Mouse (Mus musculus) midbrain, postnatal 0 days (tissue): ENCODE measurements around the gene Agbl1. TPM values are rescaled to one million over a fixed set of nuclear protein-coding genes. Genes with fewer than 3 reads are reported as not detected.
A peak's percentile ranks its signal among the peaks of the same experiment; 100 is the strongest.

ENCODE experiments used
- ATAC-seq: fragments of 200-750 bp; cut with Nextera tagmentation; 2 replicates; pipeline ENCODE4 v1.8.0; 2017; ENCODE audit warnings: moderate number of reproducible peaks, mild to moderate bottlenecking, moderate TSS enrichment, moderate library complexity; ENCODE audit not compliant: low FRiP score
- DNase-seq: peaks from one replicate; pipeline ENCODE4 v3.0.0-alpha.2; 2015; ENCODE audit warnings: low spot score
- H3K27ac ChIP-seq: fragments of 300-500 bp; sonication (generic); 2 replicates; pipeline ENCODE4 v1.5.1; 2014; ENCODE audit warnings: low read depth, mild to moderate bottlenecking, low read length, mixed read lengths
- H3K27me3 ChIP-seq: fragments of 300-500 bp; sonication (generic); 2 replicates; pipeline ENCODE4 v1.6.1; 2014; ENCODE audit warnings: low read length, control low read depth, mixed read lengths; ENCODE audit not compliant: insufficient read depth
- H3K36me3 ChIP-seq: fragments of 300-500 bp; sonication (generic); 2 replicates; pipeline ENCODE4 v1.6.1; 2014; ENCODE audit warnings: low read length, control low read depth, mixed read lengths; ENCODE audit not compliant: insufficient read depth
- H3K4me1 ChIP-seq: fragments of 300-500 bp; sonication (generic); 2 replicates; pipeline ENCODE4 v1.6.1; 2014; ENCODE audit warnings: mild to moderate bottlenecking, control low read depth, antibody characterized with exemption, low read length, mixed read lengths; ENCODE audit not compliant: insufficient read depth
- H3K4me2 ChIP-seq: fragments of 300-500 bp; sonication (generic); 2 replicates; pipeline ENCODE4 v1.6.1; 2014; ENCODE audit warnings: low read depth, mild to moderate bottlenecking, low read length, mixed read lengths; ENCODE audit not compliant: poor library complexity, severe bottlenecking
- H3K4me3 ChIP-seq: fragments of 300-500 bp; sonication (generic); 2 replicates; pipeline ENCODE4 v1.5.1; 2014; ENCODE audit warnings: low read depth, mild to moderate bottlenecking, low read length, moderate library complexity
- H3K9ac ChIP-seq: fragments of 300-500 bp; sonication (generic); replicated peaks from 2 replicates; pipeline ENCODE4 v1.6.1; 2014; ENCODE audit warnings: mild to moderate bottlenecking, low read length, moderate library complexity, mixed read lengths; ENCODE audit not compliant: poor library complexity, severe bottlenecking
- H3K9me3 ChIP-seq: fragments of 300-500 bp; sonication (generic); 2 replicates; pipeline ENCODE4 v1.6.1; 2016; ENCODE audit warnings: low read length, control low read depth
- CTCF ChIP-seq: IDR thresholded peaks from 2 replicates; pipeline ENCODE4 v1.5.1; 2016; ENCODE audit warnings: antibody characterized with exemption, mild to moderate bottlenecking
- WGBS: fragments of 180-500 bp; shearing (Covaris S2); extraction: QIAGEN DNeasy Blood & Tissue Kit; methylation state at CpG from one replicate; pipeline ENCODE4 v1.1.7; 2014; 5-methylcytosine and 5-hydroxymethylcytosine counted together
- polyA plus RNA-seq: library from polyadenylated mRNA; unstranded; fragments of >200 nt; fragmentation: Nextera tagmentation; extraction: Ambion mirVana; gene quantifications from 2 replicates; pipeline ENCODE4 v1.2.1, GENCODE M21; 2015
- total RNA-seq: library from RNA; depleted of rRNA; stranded (reverse); fragments of >200 nt; gene quantifications from 2 replicates; pipeline ENCODE4 v1.2.3, GENCODE M21; 2014

Gene Agbl1
- total and polyA plus RNA-seq, 2 experiments from 2014 or later = 0.05 to 0.55 TPM

DNA sequence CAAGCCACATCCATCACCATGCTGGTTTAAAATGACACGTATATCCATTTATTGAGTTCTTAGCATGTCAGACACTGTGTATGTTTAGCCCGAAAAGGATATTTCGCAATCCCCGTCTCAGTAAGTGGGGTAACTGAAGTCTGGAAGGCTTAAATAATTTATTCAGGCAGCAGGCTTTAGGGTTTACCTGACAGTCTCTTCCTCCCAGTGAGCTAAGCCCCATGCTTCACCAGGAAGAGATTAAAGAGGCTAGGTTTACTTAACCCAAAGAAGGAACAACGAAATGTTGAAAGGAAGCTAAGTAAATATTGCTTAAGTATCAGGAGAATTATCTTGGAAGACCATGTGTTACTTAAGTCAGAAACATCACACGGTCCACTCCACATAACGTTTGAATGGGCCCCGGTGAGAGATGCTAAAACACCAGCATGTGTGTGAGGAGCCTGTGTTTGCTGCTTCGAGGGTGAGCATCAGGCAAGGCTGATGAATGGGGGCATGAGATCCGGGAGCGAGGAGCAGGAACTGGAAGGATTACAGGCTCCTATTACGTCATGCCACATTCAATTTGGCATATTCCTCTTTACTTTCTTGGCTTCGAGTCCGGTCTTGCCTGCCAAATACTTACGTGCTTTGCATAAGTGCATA lies 162.7 kb downstream of the Agbl1 start:
- 13% methylated on average over 15 of the region's 15 CpGs for WGBS
- ATAC-seq (peak; percentile 70), DNase-seq (no peak)
- no peaks in the 10 kb centered on the region for H3K9me3 ChIP-seq
- peak overlapping the region; percentile 60 for H3K4me2 ChIP-seq
- no peaks in the 10 kb centered on the region for H3K4me1 ChIP-seq
- no peak for TF ChIP-seq CTCF
- no peaks in the 10 kb centered on the region for H3K27me3 ChIP-seq
- H3K36me3 ChIP-seq = no peaks in the 10 kb centered on the region
- H3K27ac ChIP-seq = no peak overlapping the region
- H3K9ac ChIP-seq = no peak overlapping the region
- peak overlapping the region; percentile 34 for H3K4me3 ChIP-seq

DNA sequence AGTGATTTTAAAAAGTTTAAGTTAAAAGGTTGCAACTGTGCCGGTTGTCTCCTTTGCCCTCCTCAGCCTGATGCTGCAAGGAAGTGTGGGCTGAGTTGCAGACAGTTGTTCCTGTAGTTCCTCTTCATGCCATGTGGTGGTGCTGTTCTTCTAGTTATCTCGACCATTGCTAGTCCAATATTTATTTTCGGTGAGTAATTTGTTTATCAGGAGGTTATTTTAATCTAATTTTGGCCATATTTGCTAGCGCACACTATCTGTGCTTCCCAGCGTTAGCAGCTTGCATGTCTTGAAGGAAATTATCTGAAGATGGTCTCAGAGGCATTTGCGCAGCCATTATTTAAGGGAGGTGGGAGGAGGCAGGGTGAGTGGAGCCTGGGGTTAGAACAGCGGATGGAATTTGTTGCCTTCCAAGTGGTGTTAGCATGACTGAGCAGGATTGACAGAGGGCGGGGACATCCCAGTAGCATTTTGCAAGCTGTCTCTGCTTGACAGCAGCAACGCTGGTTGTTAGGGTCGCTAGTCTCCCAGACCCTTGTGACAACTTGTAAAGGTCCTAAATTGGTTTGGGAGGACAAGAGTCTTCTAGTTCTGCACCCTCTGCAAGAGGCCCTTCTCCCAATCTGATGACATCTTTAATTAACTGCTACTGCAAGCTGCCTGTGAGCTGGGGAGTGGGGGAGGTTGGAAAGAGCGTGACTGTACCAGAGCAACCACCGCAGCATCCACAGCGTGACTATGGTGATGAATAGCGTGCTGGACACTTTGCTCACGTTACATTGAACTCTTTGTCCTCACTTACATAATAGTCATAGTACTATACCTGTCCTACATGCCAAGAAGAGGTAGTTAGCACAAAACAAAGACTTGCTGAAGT lies 163.5 kb downstream of the Agbl1 start:
- peak; percentile 95 for TF ChIP-seq CTCF
- peak; percentile 86 for DNase-seq
- Histone ChIP-seq H3K27me3 (no peaks in the 10 kb centered on the region), H3K9ac (peak overlapping the region; percentile 44; the same call in 1 of the 2 replicates), H3K36me3 (no peaks in the 10 kb centered on the region), H3K4me3 (peak overlapping the region; percentile 34), H3K4me1 (no peaks in the 10 kb centered on the region), H3K9me3 (no peaks in the 10 kb centered on the region), H3K27ac (peak overlapping the region; percentile 57), H3K4me2 (peak overlapping the region; percentile 60)
- ATAC-seq = peak; percentile 84
- 2% methylated on average over 15 of the region's 15 CpGs for WGBS

DNA sequence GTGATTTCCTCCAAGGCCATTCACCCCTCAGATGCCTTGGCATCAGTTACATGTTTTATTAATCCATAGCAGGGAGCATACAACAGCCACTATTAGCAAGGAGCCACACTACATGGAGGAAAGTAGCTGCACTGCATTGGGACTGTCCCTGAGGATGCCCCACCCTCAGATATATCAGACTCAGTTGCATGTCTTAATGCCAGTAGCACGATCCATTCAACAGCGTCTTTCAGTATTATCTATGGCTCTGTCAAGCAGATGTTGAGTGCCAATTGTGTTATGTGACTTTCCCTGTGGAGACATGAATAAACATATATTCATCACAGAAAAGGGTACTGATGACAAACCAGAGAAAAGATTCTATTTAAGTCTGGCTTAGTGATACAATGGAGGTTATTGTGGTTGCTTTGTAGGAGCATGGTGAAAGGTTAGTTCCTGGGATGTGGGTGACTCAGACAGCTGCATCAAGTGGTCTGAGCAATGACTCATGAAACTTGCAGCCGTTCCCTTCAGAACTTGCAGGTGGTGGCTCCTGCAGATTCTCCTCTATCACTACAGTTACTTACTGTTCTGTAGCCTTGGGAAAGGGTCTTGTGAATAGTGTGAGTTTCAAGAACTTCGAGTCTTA lies 178.4 kb downstream of the Agbl1 start:
- DNase-seq (no peak), ATAC-seq (no peak)
- no peak overlapping the region for H3K4me2 ChIP-seq
- no peak overlapping the region for H3K9ac ChIP-seq
- H3K27ac ChIP-seq = no peak overlapping the region
- no peaks in the 10 kb centered on the region for H3K9me3 ChIP-seq
- H3K4me1 ChIP-seq = no peaks in the 10 kb centered on the region
- no peaks in the 10 kb centered on the region for H3K36me3 ChIP-seq
- TF ChIP-seq CTCF = no peak
- H3K4me3 ChIP-seq = no peak overlapping the region
- H3K27me3 ChIP-seq = no peaks in the 10 kb centered on the region
- WGBS = 40% methylated on average over 4 of the region's 4 CpGs

DNA sequence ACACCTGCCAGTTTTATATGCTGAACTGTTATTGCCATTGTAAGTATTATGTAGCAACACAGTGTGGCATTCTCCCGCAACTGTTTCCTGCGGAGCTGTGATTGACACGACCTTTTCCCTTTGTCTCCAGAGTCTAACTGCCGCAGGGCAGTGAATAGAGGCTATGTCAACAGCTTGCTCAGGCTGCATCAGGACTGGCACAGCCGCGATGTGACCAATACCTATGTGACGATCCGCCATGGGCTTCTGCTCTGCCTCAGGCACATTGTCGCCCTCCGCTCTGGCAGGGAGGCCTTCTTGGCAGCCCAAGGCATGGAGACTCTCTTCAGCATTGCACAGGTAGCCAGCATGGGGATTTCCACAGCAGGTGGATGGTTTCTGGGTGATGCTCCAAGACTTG lies 179.3 kb downstream of the Agbl1 start:
- H3K27ac ChIP-seq = no peak overlapping the region
- no peak for TF ChIP-seq CTCF
- H3K9ac ChIP-seq = no peak overlapping the region
- no peaks in the 10 kb centered on the region for H3K27me3 ChIP-seq
- ATAC-seq (no peak), DNase-seq (no peak)
- H3K4me1 ChIP-seq = no peaks in the 10 kb centered on the region
- H3K4me2 ChIP-seq = no peak overlapping the region
- 48% methylated on average over 10 of the region's 10 CpGs for WGBS
- H3K4me3 ChIP-seq = no peak overlapping the region
- no peaks in the 10 kb centered on the region for H3K9me3 ChIP-seq
- H3K36me3 ChIP-seq = no peaks in the 10 kb centered on the region

DNA sequence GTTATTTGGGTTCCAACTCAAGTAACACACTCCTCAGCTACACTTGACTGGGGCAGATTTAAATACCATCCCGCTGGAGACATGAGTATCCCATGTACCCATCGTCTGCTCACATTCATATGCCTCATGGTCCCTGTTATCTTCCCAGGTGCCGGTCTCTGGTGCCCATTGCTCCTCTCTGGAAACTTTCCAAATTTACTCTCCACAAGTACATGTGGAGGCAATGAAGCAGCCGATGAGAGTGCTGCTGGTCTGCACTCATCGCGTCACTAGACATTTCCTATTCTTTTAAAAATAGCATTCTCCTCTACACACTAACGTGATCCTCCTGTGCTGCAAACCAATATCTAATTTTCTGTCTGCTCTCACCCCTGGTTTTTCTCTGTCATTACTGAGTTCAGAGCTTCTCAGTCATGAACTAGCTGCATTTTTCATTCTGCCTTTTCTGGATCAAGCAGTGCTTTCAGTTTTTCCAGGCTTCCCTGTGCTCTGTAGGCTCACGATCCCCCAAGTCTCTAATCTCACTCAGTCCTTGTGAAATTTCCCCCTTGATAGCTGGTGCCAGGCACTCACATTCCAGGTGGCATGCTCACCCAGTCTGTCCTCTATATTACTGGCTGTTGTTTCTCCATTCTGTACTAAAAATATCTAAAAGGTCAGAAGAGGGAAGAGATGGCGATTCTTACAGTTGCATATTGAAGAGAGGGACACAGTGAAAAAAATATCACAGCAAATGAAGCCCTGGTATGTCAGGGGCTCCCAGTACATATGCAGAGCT lies 180.9 kb downstream of the Agbl1 start:
- no peaks in the 10 kb centered on the region for H3K36me3 ChIP-seq
- no peak for TF ChIP-seq CTCF
- no peaks in the 10 kb centered on the region for H3K9me3 ChIP-seq
- no peak overlapping the region for H3K27ac ChIP-seq
- 83% methylated on average over 9 of the region's 9 CpGs for WGBS
- H3K4me2 ChIP-seq = no peak overlapping the region
- H3K4me3 ChIP-seq = no peak overlapping the region
- no peaks in the 10 kb centered on the region for H3K27me3 ChIP-seq
- H3K9ac ChIP-seq = no peak overlapping the region
- no peak for DNase-seq
- H3K4me1 ChIP-seq = no peaks in the 10 kb centered on the region
- ATAC-seq = no peak
